Mouse (Mus musculus) cerebellum, postnatal 4 days (tissue): Measurements from ENCODE around the gene Hnrnpd.

Experiments
- DNase-seq, 2 experiments: peaks; one replicate each; pipeline ENCODE4 v3.0.0; 2022; ENCODE audit warnings: low spot score in 2 of 2, mixed read lengths in 1 of 2

The Hnrnpd gene

GRCm38 (mm10) chr5:99978699-99979442, at the start of gene Hnrnpd, which contains the start of gene 4930524J08Rik:
Gene Hnrnpd (minus strand): TSS chr5:99978938.
Gene 4930524J08Rik (plus strand): TSS chr5:99979061.
- peak; percentile 77 to 94 for DNase-seq

- DNase-seq, result no peak
Measured at GRCm38 (mm10) chr5:100024868-100025267, 46.1 kb upstream of the Hnrnpd start.

GRCm38 (mm10) chr5:100024403-100024802, 45.7 kb upstream of the Hnrnpd start:
- DNase-seq, result no peak

GRCm38 (mm10) chr5:100020089-100020488, 41.4 kb upstream of the Hnrnpd start:
- DNase-seq, result no peak

GRCm38 (mm10) chr5:100012599-100012998, 33.9 kb upstream of the Hnrnpd start:
- DNase-seq, result no peak

GRCm38 (mm10) chr5:100008485-100008884, 29.7 kb upstream of the Hnrnpd start:
- DNase-seq, result no peak

- no peak for DNase-seq
Measured at GRCm38 (mm10) chr5:100007040-100007375, 28.3 kb upstream of the Hnrnpd start.

- DNase-seq, result no peak
Measured at GRCm38 (mm10) chr5:100006324-100007039, 27.7 kb upstream of the Hnrnpd start.

GRCm38 (mm10) chr5:100005896-100006295, 27.2 kb upstream of the Hnrnpd start:
- no peak for DNase-seq

- no peak for DNase-seq
Measured at GRCm38 (mm10) chr5:100005431-100005830, 26.7 kb upstream of the Hnrnpd start.

- no peak for DNase-seq
Measured at GRCm38 (mm10) chr5:100003895-100004294, 25.2 kb upstream of the Hnrnpd start.

- DNase-seq, result no peak
Measured at GRCm38 (mm10) chr5:100000500-100000899, 21.8 kb upstream of the Hnrnpd start.

GRCm38 (mm10) chr5:100000048-100000447, 21.3 kb upstream of the Hnrnpd start:
- no peak for DNase-seq

GRCm38 (mm10) chr5:99994680-99995079, 15.9 kb upstream of the Hnrnpd start:
- DNase-seq, result no peak

- no peak for DNase-seq
Measured at GRCm38 (mm10) chr5:99994166-99994565, 15.4 kb upstream of the Hnrnpd start.

GRCm38 (mm10) chr5:99983452-99984061, 4.8 kb upstream of the Hnrnpd start:
- no peak for DNase-seq

GRCm38 (mm10) chr5:99977516-99978301, 1.0 kb downstream of the Hnrnpd start:
- DNase-seq, result peak; percentile 53 to 76

GRCm38 (mm10) chr5:99976334-99976955, 2.3 kb downstream of the Hnrnpd start:
- DNase-seq, result no peak

- DNase-seq, result no peak
Measured at GRCm38 (mm10) chr5:99975776-99976175, 3.0 kb downstream of the Hnrnpd start.

- DNase-seq, result no peak
Measured at GRCm38 (mm10) chr5:99975061-99975460, 3.7 kb downstream of the Hnrnpd start.

GRCm38 (mm10) chr5:99973941-99974340, 4.8 kb downstream of the Hnrnpd start:
- DNase-seq, result no peak
